Mouse (Mus musculus) testis, postnatal 10 days (tissue): Measurements from ENCODE around the gene Vmn2r104.

Experiments used
- DNase-seq: peaks from one replicate; pipeline ENCODE4 v3.0.0; 2021; ENCODE audit warnings: low spot score

Gene Vmn2r104

DNA sequence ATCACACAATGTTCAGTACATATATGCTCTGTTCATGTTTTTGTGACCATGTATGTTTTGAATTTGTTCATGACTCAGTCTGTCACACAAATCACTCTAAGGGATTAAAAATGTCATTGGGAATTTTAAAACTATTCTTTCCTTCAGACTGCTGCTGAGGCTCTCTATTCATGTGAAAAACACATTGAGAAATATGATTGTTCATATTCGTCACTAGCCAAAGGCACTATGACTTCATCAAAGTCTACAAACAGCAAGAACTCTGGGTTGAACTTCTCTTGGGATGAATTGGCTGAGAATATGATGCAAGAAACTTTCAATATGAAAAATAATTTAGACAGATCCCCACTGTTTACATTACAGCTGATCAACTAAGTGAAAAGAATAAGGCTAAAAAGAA lies at the start of gene Vmn2r104:
TSS of gene Vmn2r104 (minus strand) at position 101 of the 400 bp plus-strand sequence.
- DNase-seq = no peak

DNA sequence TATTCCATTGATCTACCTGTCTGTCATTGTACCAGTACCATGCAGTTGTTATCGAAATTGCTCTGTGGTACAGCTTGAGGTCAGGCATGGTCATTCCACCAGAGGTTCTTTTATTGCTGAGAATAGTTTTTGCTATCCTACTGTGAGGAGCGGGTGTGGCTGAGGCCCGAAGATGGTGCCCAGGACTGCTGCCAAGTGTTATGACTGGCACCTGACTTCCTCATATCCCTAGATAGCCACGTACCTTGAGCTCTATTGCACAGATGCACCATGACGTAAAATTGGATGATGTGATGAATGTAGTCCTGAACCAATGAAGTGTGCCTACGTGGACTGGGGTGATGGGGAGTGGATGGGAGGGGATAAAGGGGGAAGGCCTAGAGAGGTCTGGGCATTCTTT lies 26.0 kb upstream of the Vmn2r104 start:
- DNase-seq = no peak

DNA sequence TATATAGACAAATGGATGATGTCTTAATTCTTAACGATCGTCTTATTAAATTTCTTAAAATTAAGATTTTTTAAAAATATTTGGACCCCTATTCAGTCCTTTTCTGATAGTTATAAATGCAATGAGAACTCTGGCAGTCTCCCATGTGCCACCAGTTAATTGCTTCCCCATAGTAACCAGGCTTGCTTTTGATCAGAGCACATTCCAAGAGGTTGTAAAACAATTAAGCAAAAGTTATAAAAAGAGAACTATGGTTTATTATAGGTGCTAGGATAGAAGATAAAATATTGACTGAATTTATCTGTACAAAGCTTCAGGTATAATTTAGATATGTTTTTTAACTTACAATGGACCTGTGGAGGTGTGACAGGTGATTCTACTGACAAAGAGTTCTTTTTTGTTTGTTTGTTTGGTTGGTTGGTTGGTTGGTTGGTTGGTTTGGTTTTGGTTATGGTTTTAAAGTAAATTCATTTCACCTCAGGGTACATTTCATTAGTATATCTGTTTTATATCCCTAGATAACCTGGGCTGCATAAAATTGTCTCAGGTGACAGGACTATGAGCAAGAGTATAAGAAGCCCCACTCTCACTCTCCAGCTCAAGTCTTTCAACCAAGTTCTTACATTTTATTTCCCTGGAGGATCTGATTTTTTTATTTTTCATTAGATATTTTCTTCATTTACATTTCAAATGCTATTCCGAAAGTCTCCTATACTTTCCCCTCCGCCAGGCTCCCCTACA lies 23.7 kb upstream of the Vmn2r104 start:
- no peak for DNase-seq
